Mouse (Mus musculus): ENCODE measurements at regions not wholly inside any gene's neighbourhood (a gene's known extent, or its start where the extent isn't known, plus 50 kb on each side); places are given as distances from the start of the nearest gene placed in this dataset.
A peak's percentile ranks its signal among the peaks of the same experiment; 100 is the strongest.
"Not testable (repeated sequence)": the region's sequence is repeated elsewhere in the genome, so short reads cannot be mapped to it uniquely, and the experiment has no call there.

DNA sequence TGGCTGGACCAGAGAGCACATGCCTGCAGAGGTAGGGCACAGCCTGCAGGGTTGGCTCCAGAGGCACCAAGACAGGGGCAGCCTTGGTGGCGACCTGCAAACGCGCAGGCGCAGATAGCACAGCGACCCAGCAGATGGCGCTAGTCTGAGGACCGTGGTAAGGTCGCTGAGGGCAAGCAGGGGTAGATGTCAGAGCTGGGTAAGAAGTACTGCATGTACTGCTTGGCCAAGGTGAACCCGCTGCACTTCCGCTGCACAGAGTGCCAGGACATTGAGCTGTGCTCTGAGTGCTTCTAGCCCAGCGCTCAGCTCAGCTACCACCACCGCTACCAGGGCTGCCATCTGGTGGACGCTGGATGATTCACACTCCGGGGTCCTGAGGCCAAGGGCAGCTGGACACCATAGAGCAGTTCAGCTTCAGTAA lies 68.3 kb downstream of the Hsp90b1 start:
- peak; percentile 85 for DNase-seq

DNA sequence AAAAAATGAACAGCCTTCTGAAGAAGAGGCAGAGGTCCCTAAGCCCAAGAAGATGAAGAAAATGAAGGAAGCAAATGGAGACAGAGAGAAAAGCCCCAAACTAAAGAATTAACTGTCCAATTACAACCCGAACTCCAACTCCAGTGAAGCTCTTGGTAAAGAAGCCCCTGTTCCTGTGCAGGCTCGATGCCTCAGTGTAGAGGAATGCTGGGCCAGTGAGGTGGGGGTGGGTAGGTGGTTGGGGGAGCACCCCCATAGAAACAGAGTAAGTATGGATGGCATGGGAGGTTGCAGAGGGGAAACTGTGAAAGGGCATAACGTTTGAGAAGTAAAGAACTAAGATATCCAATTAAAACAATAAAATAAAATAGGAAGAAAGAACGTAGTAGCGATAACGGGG lies 68.8 kb downstream of the Hsp90b1 start:
- DNase-seq: not testable (repeated sequence)

- DNase-seq: not testable (repeated sequence)
These were observed 78.6 kb downstream of the Hsp90b1 start for GRCm38 (mm10) chr10:86626734-86627133.

GRCm38 (mm10) chr10:86617958-86618664 lies 87.2 kb downstream of the Hsp90b1 start:
- DNase-seq: not testable (repeated sequence)

GRCm38 (mm10) chr10:86612341-86612740 lies 93.0 kb downstream of the Hsp90b1 start:
- DNase-seq: not testable (repeated sequence)

DNA sequence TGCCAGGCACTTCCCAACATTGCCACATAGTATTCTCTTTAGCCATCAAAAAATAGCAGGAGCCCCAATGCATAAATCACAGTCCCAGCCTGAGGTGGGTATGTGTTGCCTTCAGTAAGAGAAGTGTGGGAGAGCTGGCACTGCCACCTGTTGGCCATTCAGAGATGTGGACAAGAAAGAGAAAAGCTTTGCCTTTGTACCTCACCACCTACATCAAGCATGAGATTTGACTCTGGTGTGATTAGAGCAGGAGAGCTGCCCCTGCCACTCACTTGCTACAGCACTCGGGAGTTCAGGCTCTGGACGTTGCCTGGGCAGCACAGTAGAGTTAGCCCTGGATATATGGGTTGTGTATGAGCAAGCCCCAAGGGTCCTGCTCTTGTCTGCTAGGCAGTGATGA lies 95.3 kb downstream of the Hsp90b1 start:
- not testable (repeated sequence) for DNase-seq

- not testable (repeated sequence) for DNase-seq
These were observed 102.1 kb upstream of the Syn3 start for GRCm38 (mm10) chr10:86600843-86601242.

- DNase-seq: peak; percentile 16
These were observed 101.3 kb upstream of the Syn3 start for GRCm38 (mm10) chr10:86599991-86600390.

GRCm38 (mm10) chr10:86590211-86590610 lies 91.5 kb upstream of the Syn3 start:
- DNase-seq: not testable (repeated sequence)

DNA sequence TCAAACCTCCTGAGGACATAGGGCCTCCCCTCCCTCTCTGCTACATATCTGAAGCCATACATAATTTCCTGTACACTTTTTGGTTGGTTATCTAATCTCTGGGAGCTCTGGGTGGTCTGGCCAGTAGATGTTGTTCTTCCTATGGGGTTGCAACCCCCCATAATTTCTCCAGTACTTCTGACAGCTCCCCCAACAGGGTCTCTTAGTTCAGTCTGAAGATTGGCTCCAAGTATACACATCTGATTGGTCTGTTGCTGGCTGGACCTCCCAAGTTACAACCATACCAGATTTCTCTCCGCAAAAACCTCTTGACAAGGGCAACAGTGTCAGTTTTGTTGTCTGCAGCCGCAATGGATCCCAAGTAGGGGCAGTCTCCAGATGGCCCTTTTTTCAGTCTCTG lies 68.2 kb upstream of the Syn3 start:
- not testable (repeated sequence) for DNase-seq

GRCm38 (mm10) chr10:86555843-86556242 lies 57.1 kb upstream of the Syn3 start:
- peak; percentile 7 for DNase-seq
